Mouse (Mus musculus): ENCODE results near the gene Tnf. TPM values are rescaled to one million over a fixed set of nuclear protein-coding genes. Genes with fewer than 3 reads are reported as not detected.

Tnf gene
- polyA plus RNA-seq, 1 experiment: 0.05 TPM

DNA sequence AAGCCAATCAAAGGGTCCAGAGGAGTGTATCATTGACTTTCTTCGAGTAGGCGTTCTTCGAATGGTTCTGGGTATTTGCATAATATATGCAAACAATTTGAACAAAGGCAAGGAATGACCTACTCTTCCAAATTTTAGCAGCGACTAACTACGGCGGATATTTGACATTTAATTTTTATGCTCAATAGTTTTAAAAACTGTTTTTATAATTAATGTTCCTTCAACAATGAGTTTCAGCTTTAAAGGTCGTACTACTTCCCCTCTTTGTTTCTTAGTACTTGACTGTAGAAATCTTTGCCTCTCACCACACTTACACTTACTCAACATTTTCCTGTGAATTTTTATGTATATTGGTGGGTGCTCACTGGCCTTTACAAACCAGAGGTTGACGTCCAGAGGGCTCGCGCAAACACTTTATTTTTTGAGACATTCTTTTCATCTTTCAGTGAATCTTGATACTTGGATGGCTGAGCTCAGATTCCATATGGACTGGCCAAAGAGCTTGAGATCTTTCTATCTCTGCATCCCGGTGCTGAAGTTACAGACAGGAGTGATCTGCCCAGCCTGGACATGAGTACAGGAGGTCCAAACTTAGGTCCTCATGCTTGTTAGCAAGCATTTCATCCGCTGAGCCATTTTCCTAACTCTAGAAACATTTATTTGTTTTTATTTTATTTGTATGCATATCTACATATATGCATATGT lies 36.2 kb downstream of the Tnf start:
- TF ChIP-seq REST (IDR thresholded peaks at IDR 0.05; ENCODE audit: insufficient read depth, insufficient read length): no peak
- TF ChIP-seq MYOD1 (IDR thresholded peaks at IDR 0.05; ENCODE audit: control insufficient read depth in 1 of 3, insufficient read length in 2 of 3, low read depth in 2 of 3): no peak
- no peak for TF ChIP-seq USF1 (IDR thresholded peaks at IDR 0.05; ENCODE audit: low read depth)
- no peak for TF ChIP-seq TCF12 (IDR thresholded peaks at IDR 0.05; ENCODE audit: insufficient read depth, poor library complexity, severe bottlenecking)
- TF ChIP-seq POLR2A (IDR thresholded peaks at IDR 0.05; ENCODE audit: insufficient read length, low read depth): no peak
- TF ChIP-seq POLR2AphosphoS2 (IDR thresholded peaks at IDR 0.05; ENCODE audit: insufficient read length, low read depth): no peak
- TF ChIP-seq MYOG (IDR thresholded peaks at IDR 0.05; ENCODE audit: control insufficient read depth in 1 of 3, insufficient read depth in 1 of 3, insufficient read length in 2 of 3, low read depth in 2 of 3): no peak
- no peak for TF ChIP-seq SRF (IDR thresholded peaks at IDR 0.05; ENCODE audit: control insufficient read depth, insufficient read length, low read depth)
- no peak for TF ChIP-seq CEBPB (IDR thresholded peaks at IDR 0.05; ENCODE audit: insufficient read depth, poor library complexity, severe bottlenecking)
- TF ChIP-seq MAX (IDR thresholded peaks at IDR 0.05; ENCODE audit: low read depth): no peak
- TF ChIP-seq TCF3 (IDR thresholded peaks at IDR 0.05; ENCODE audit: insufficient read length, low read depth): no peak
- no peak for TF ChIP-seq E2F4 (IDR thresholded peaks at IDR 0.05; ENCODE audit: insufficient read depth)
- H3K79me2 ChIP-seq (ENCODE audit: control insufficient read depth, insufficient read depth): peaks cover 45% of the 10 kb centered on the region
- H3K36me3 ChIP-seq (ENCODE audit: control insufficient read depth, insufficient read depth): peaks cover 15% of the 10 kb centered on the region
- H3K4me3 ChIP-seq: peak overlapping the region; percentile 83
- no peak overlapping the region for H3ac ChIP-seq (ENCODE audit: control insufficient read depth, insufficient read length)
- peak overlapping the region; percentile 96 for H3K4me2 ChIP-seq (ENCODE audit: low read depth)
- no peaks in the 10 kb centered on the region for H3K27me3 ChIP-seq (ENCODE audit: control insufficient read depth, insufficient read depth, insufficient read length)

GRCm38 (mm10) chr17:35164568-35165450 lies 37.0 kb downstream of the Tnf start, which contains the start of gene Prrc2a:
Gene Prrc2a (minus strand): TSS chr17:35164897.
- Histone ChIP-seq H3K4me3 (peak within 1 kb of the TSS; percentile 83), H3K36me3 (ENCODE audit: control insufficient read depth, insufficient read depth) (peaks cover 22% of the 10 kb centered on the region), H3ac (ENCODE audit: control insufficient read depth, insufficient read length) (peak within 1 kb of the TSS; percentile 55), H3K79me2 (ENCODE audit: control insufficient read depth, insufficient read depth) (peaks cover 53% of the 10 kb centered on the region), H3K27me3 (ENCODE audit: control insufficient read depth, insufficient read depth, insufficient read length) (no peaks in the 10 kb centered on the region), H3K4me2 (ENCODE audit: low read depth) (peak within 1 kb of the TSS; percentile 96)
- TF ChIP-seq SRF (IDR thresholded peaks at IDR 0.05; ENCODE audit: control insufficient read depth, insufficient read length, low read depth): no peak
- peak in 1 of 3 experiments; percentile 7 for TF ChIP-seq MYOD1 (IDR thresholded peaks at IDR 0.05; ENCODE audit: control insufficient read depth in 1 of 3, insufficient read length in 2 of 3, low read depth in 2 of 3)
- peak; percentile 85 for TF ChIP-seq POLR2AphosphoS2 (IDR thresholded peaks at IDR 0.05; ENCODE audit: insufficient read length, low read depth)
- peak; percentile 77 for TF ChIP-seq POLR2A (IDR thresholded peaks at IDR 0.05; ENCODE audit: insufficient read length, low read depth)

DNA sequence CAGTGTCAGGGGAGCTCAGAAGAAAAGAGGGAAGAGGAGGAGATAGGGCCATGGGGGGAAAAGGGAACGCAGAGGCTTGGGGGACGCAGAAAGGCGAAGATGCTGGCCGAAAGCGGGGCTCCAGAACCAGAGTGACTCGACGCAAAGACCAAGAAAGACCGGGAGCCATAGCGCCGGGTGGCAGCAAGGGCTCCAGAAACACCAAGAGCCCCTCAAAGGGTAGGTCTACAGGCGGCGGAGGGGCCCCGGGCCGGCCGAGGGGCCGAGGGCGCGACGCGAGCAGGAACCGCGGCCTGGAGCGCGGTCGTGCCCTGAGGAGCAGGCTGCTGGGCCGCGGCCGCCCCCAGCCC lies 37.6 kb downstream of the Tnf start:
- H3K4me2 ChIP-seq (ENCODE audit: low read depth): peak overlapping the region; percentile 93
- H3K36me3 ChIP-seq (ENCODE audit: control insufficient read depth, insufficient read depth): peaks cover 24% of the 10 kb centered on the region
- peak overlapping the region; percentile 83 for H3K4me3 ChIP-seq
- H3K79me2 ChIP-seq (ENCODE audit: control insufficient read depth, insufficient read depth): peaks cover 58% of the 10 kb centered on the region
- peak overlapping the region; percentile 55 for H3ac ChIP-seq (ENCODE audit: control insufficient read depth, insufficient read length)
- TF ChIP-seq E2F4 (IDR thresholded peaks at IDR 0.05; ENCODE audit: insufficient read depth) (no peak), POLR2A (IDR thresholded peaks at IDR 0.05; ENCODE audit: insufficient read length, low read depth) (no peak), MAX (IDR thresholded peaks at IDR 0.05; ENCODE audit: low read depth) (no peak), TCF3 (IDR thresholded peaks at IDR 0.05; ENCODE audit: insufficient read length, low read depth) (no peak), SRF (IDR thresholded peaks at IDR 0.05; ENCODE audit: control insufficient read depth, insufficient read length, low read depth) (no peak)
- no peaks in the 10 kb centered on the region for H3K27me3 ChIP-seq (ENCODE audit: control insufficient read depth, insufficient read depth, insufficient read length)

DNA sequence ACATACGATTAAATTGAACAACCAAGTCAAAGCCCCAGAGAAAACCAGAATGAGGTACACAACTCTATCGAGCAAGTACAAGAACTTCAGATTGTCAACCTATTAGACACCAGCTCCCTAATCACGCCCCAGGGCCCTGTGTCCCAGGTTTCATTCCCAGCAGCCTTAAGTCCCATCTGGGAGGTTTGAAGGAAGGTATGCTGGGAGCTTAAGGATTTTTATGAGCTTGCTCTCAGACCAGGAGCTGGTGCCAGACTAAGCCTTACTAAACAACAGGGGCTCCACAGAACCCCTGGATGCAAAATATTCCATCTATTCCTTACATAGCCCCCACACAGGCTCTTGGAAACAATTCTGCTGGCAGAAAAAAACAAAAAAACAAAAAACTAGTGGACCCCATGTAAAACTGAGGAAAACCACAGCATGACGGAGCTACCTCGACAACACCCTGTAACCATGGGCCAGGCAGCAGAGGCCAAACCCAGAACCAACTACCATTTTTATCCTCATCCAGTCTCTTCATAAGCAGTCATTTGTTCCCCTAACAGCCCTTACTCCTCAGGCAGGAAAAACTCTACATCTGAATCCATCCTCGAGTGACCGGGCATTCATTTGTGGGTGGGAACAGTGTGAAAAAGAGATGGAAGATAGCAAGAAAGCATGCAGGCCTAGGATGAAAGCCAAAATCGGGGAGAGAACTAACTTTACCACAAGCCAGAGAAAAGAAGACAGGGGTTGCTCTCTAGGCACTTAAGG lies 38.3 kb downstream of the Tnf start:
- Histone ChIP-seq H3K79me2 (ENCODE audit: control insufficient read depth, insufficient read depth) (peaks cover 61% of the 10 kb centered on the region), H3K27me3 (ENCODE audit: control insufficient read depth, insufficient read depth, insufficient read length) (no peaks in the 10 kb centered on the region), H3K36me3 (ENCODE audit: control insufficient read depth, insufficient read depth) (peaks cover 24% of the 10 kb centered on the region), H3K4me3 (peak overlapping the region; percentile 83), H3ac (ENCODE audit: control insufficient read depth, insufficient read length) (peak overlapping the region; percentile 55), H3K4me2 (ENCODE audit: low read depth) (peak overlapping the region; percentile 93)
- TF ChIP-seq SRF (IDR thresholded peaks at IDR 0.05; ENCODE audit: control insufficient read depth, insufficient read length, low read depth): no peak
- no peak for TF ChIP-seq MYOG (IDR thresholded peaks at IDR 0.05; ENCODE audit: control insufficient read depth in 1 of 3, insufficient read depth in 1 of 3, insufficient read length in 2 of 3, low read depth in 2 of 3)
- TF ChIP-seq TCF12 (IDR thresholded peaks at IDR 0.05; ENCODE audit: insufficient read depth, poor library complexity, severe bottlenecking): no peak
- TF ChIP-seq USF1 (IDR thresholded peaks at IDR 0.05; ENCODE audit: low read depth): no peak

All from myocyte (in vitro differentiated cells).